Mouse (Mus musculus) ovary, postnatal 36 days (tissue): ENCODE measurements around the gene Mospd3.

Experiments
- DNase-seq: peaks from one replicate; pipeline ENCODE4 v3.0.0; 2022; ENCODE audit warnings: low spot score, mixed read lengths

Gene Mospd3

GRCm38 (mm10) chr5:137574470-137574901 lies 26.4 kb downstream of the Mospd3 start:
- peak; percentile 63 for DNase-seq

- DNase-seq = no peak
These were observed 29.9 kb downstream of the Mospd3 start for GRCm38 (mm10) chr5:137570691-137571586.

DNA sequence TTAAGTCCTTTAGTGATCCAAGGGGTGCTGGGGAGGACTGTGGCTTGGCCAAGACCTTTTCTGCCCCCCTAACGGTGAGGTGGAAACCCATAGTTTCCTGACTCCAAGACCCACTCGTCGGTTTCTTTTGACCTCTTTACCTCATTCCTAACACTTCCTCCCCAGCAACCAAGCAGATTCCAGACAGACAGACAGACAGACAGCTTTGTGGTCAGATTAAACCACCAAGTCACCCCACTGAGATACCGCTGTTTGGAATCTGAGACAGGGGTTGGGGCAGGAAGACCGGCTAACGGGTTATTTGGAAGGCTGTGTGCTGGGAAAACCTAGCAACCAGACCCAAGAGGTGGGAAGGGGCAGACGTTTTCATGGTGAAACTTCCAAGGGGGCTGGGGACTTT lies 30.7 kb downstream of the Mospd3 start:
- DNase-seq = no peak

DNA sequence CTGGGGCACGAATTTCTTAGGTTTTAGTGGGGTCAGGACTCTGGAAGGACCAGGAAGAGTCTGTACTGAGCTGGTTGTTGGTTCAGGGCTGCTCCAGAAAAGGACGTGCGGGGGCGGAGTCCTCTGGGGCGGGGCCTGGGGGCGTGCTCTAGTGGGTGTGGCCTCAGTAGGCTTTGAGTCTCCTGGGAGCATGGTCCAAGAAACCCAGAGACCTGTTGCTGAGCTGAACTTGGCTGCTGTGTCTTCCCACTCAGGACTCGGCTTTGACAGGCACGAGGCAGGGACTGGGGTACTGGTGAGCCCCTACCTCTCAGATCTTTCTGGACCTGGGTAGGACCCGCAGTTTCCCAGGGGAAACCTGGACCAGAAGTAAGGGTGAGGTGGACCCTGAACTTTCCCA lies 31.2 kb downstream of the Mospd3 start, which contains the start of gene Tfr2:
TSS of gene Tfr2 (plus strand) at position 176 of the 400 bp plus-strand sequence.
- DNase-seq = peak; percentile 49

DNA sequence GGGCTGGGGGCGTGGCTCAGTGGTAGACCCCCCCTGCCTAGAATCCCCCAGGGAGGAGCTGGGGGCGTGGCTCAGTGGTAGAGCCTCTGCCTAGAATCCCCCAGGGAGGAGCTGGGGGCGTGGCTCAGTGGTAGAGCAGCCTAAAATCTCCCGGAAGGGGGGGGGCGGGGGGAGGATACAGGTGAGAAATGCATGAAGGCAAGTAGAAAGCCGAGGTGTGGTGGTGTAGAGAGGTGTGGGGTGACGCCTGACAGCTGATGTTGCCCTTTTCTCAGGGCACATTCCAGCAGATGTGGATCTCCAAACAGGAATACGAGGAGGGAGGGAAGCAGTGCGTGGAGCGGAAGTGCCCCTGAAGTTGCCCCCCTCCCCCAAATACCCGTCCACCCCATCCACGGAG lies 31.8 kb downstream of the Mospd3 start:
- no peak for DNase-seq

DNA sequence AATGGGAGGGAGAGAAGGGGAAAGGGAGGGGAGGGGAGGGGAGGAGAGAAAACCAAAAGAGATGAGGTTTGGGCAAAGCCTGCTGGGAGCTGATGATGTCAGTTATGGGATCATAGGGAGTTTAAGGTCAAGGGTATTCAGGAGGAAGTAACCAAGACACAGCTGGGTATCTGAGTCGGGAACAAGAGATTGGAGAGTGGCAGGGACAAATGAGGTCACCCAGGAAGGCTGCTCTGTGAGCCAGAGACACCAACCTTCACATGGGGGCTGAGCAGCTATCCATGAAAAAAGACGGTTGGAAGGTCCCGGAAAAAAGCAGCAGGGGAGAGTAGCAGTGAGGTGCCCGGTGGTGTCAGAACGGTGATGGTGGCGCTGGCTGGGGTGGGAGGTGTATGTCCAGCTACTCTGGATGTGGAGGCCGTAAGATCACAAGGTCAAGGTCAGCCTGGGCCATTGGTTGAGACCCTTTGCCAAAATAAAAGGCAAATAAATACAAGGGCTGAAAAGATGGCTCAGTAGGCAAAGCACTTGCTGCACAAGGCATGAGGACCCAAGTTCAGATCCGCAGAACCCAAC lies 32.5 kb downstream of the Mospd3 start:
- no peak for DNase-seq

- no peak for DNase-seq
These were observed 34.4 kb downstream of the Mospd3 start for GRCm38 (mm10) chr5:137566416-137566815.

DNA sequence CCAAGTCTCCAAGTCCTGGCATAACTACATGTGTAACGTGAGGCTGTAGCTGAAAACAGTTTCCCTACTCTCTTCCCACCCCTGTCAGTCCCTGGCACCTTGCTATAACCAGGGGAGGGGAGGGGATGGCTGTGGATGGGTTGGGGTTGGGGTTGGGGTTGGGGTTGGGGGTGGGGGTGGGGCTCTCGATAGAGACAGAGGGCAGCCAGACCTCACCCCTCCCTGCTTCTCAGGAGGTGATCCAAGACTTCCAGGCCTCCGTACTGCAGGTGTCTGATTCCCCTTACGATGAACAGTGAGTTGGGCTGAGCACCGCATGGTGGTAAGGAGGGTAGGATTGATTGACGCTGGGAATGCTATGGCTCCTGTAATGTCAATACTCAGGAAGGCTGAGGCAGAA lies 35.1 kb downstream of the Mospd3 start:
- no peak for DNase-seq

DNA sequence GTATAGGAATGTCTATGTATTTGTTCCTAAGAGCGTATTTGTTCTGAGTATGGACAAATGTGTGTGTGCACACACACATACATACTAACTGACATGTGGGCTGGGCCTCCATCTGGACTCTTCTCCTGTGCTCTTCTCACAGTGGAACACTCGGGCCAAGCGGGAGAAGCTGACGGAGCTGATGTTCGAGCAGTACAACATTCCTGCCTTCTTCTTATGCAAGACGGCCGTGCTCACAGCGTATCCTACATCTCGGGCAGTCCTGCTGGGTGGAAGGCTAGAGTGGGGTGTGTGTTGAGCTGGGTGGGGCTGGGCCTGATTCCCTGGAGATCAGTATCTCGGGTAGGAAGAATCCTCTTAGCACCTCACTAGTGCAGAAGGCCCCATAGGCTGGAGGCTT lies 37.9 kb downstream of the Mospd3 start:
- no peak for DNase-seq

GRCm38 (mm10) chr5:137561556-137561955 lies 39.3 kb downstream of the Mospd3 start:
- DNase-seq = no peak

GRCm38 (mm10) chr5:137553898-137554297 lies 47.0 kb downstream of the Mospd3 start:
- no peak for DNase-seq

GRCm38 (mm10) chr5:137553411-137553837 lies 47.4 kb downstream of the Mospd3 start, which contains the start of gene Actl6b:
Gene Actl6b (plus strand): TSS chr5:137553517.
- DNase-seq = peak; percentile 82

GRCm38 (mm10) chr5:137553000-137553399 lies 47.9 kb downstream of the Mospd3 start:
- DNase-seq = no peak

- no peak for DNase-seq
These were observed 49.7 kb downstream of the Mospd3 start for GRCm38 (mm10) chr5:137551119-137551518.

GRCm38 (mm10) chr5:137549840-137550239 lies 51.0 kb downstream of the Mospd3 start:
- no peak for DNase-seq
